Mouse (Mus musculus) CH12.LX (cell line): Measurements from ENCODE around the gene Scamp2. TPM values are rescaled to one million over a fixed set of nuclear protein-coding genes. Genes with fewer than 3 reads are reported as not detected.
A peak's percentile ranks its signal among the peaks of the same experiment; 100 is the strongest.

Experiments used
- DNase-seq: peaks from one replicate; pipeline ENCODE4 v3.0.0-alpha.2; 2013; ENCODE audit errors: extremely low read depth
- H3K27ac ChIP-seq: 2 replicates; pipeline ENCODE4 v1.5.1; 2012; ENCODE audit warnings: low read depth, mild to moderate bottlenecking, control low read depth, moderate library complexity; ENCODE audit not compliant: insufficient read depth
- H3K27me3 ChIP-seq: replicated peaks from 2 replicates; pipeline ENCODE3; 2012; ENCODE audit warnings: inconsistent platforms
- H3K36me3 ChIP-seq, 2 experiments: replicated peaks in 1 of 2; 2 replicates each; pipeline versions ENCODE3 to v1.6.1; 2012; ENCODE audit warnings: inconsistent platforms in 1 of 2, low read length in 1 of 2, mild to moderate bottlenecking in 1 of 2, mixed read lengths in 1 of 2, moderate library complexity in 1 of 2; ENCODE audit not compliant: control insufficient read depth in 1 of 2, insufficient read depth in 1 of 2
- H3K4me1 ChIP-seq, 2 experiments: 2 replicates each; pipeline ENCODE4 v1.6.1; 2012; ENCODE audit warnings: inconsistent platforms in 1 of 2, moderate library complexity in 1 of 2; ENCODE audit not compliant: insufficient read depth in 2 of 2, control insufficient read depth in 1 of 2
- H3K4me2 ChIP-seq: 2 replicates; pipeline ENCODE4 v1.6.1; 2012; ENCODE audit warnings: low read depth, mild to moderate bottlenecking, control low read depth; ENCODE audit not compliant: poor library complexity, insufficient read depth, severe bottlenecking
- H3K4me3 ChIP-seq, 3 experiments: fragments of 150-350 bp in 1 of 3; sonication (generic) in 1 of 3; replicated peaks in 1 of 3; 2 replicates each; pipeline versions ENCODE3 to v1.5.1; 2011 to 2012; ENCODE audit warnings: low read depth in 2 of 3, low read length in 2 of 3, mild to moderate bottlenecking in 2 of 3, moderate library complexity in 2 of 3, control low read depth in 1 of 3, improper control_type of control experiment in 1 of 3, inconsistent platforms in 1 of 3, mixed read lengths in 1 of 3; ENCODE audit not compliant: poor library complexity in 1 of 3
- H3K79me2 ChIP-seq: replicated peaks from 2 replicates; pipeline ENCODE4 v1.6.1; 2012; ENCODE audit warnings: mild to moderate bottlenecking, moderate library complexity; ENCODE audit not compliant: control insufficient read depth, poor library complexity, insufficient read depth, severe bottlenecking; ENCODE audit errors: extremely low read depth
- H3K9ac ChIP-seq: 2 replicates; pipeline ENCODE4 v1.6.1; 2012; ENCODE audit warnings: low read depth, mild to moderate bottlenecking, control low read depth, moderate library complexity; ENCODE audit not compliant: insufficient read depth
- H3K9me3 ChIP-seq: replicated peaks from 2 replicates; pipeline ENCODE3; 2012; ENCODE audit warnings: low read length, inconsistent platforms, mixed read lengths
- BHLHE40 ChIP-seq: IDR thresholded peaks from 2 replicates; pipeline ENCODE4 v1.6.1; 2011; ENCODE audit warnings: mild to moderate bottlenecking, low read depth, low read length, improper control_type of control experiment
- CHD1 ChIP-seq: IDR thresholded peaks from 2 replicates; pipeline ENCODE4 v1.6.1; 2012; ENCODE audit warnings: low read depth, low read length, improper control_type of control experiment, inconsistent platforms
- ELF1 ChIP-seq: IDR thresholded peaks from 2 replicates; pipeline ENCODE4 v1.6.1; 2014; ENCODE audit warnings: low read depth, mild to moderate bottlenecking, inconsistent platforms, low read length, improper control_type of control experiment
- EP300 ChIP-seq: IDR thresholded peaks from 2 replicates; pipeline ENCODE4 v1.6.1; 2011; ENCODE audit warnings: low read length, improper control_type of control experiment
- HCFC1 ChIP-seq: IDR thresholded peaks from 2 replicates; pipeline ENCODE4 v1.6.1; 2012; ENCODE audit warnings: low read depth, mild to moderate bottlenecking, inconsistent platforms, low read length, improper control_type of control experiment
- IRF4 ChIP-seq: IDR thresholded peaks from 2 replicates; pipeline ENCODE4 v1.6.1; 2014; ENCODE audit warnings: low read depth, mild to moderate bottlenecking, inconsistent platforms, low read length, improper control_type of control experiment
- JUND ChIP-seq: conservative IDR thresholded peaks from 2 replicates; pipeline ENCODE4 v1.6.1; 2011; ENCODE audit warnings: low read depth, low read length, improper control_type of control experiment
- KAT2A ChIP-seq: IDR thresholded peaks from 2 replicates; pipeline ENCODE4 v1.6.1; 2012; ENCODE audit warnings: low read length, improper control_type of control experiment, inconsistent platforms; ENCODE audit not compliant: insufficient replicate concordance
- MAFK ChIP-seq: IDR thresholded peaks from 2 replicates; pipeline ENCODE4 v1.6.1; 2011; ENCODE audit warnings: low read length, improper control_type of control experiment; ENCODE audit not compliant: insufficient replicate concordance
- MAX ChIP-seq: IDR thresholded peaks from 2 replicates; pipeline ENCODE4 v1.6.1; 2011; ENCODE audit warnings: low read length, improper control_type of control experiment
- MAZ ChIP-seq: IDR thresholded peaks from 2 replicates; pipeline ENCODE4 v1.6.1; 2012; ENCODE audit warnings: low read depth, mild to moderate bottlenecking, inconsistent platforms, low read length, improper control_type of control experiment, moderate library complexity
- MXI1 ChIP-seq: IDR thresholded peaks from 2 replicates; pipeline ENCODE4 v1.6.1; 2011; ENCODE audit warnings: mild to moderate bottlenecking, low read depth, low read length, improper control_type of control experiment
- MYC ChIP-seq: IDR thresholded peaks from 2 replicates; pipeline ENCODE4 v1.6.1; 2011; ENCODE audit warnings: low read depth, mild to moderate bottlenecking, improper control_type of control experiment, low read length
- NRF1 ChIP-seq: IDR thresholded peaks from 2 replicates; pipeline ENCODE4 v1.6.1; 2014; ENCODE audit warnings: low read depth, mild to moderate bottlenecking, inconsistent platforms, low read length, improper control_type of control experiment, moderate library complexity
- RAD21 ChIP-seq: IDR thresholded peaks from 2 replicates; pipeline ENCODE4 v1.6.1; 2011; ENCODE audit warnings: low read depth, mild to moderate bottlenecking, low read length, improper control_type of control experiment, moderate library complexity
- RCOR1 ChIP-seq: conservative IDR thresholded peaks from 2 replicates; pipeline ENCODE4 v1.6.1; 2012; ENCODE audit warnings: low read depth, mild to moderate bottlenecking, inconsistent platforms, low read length, improper control_type of control experiment
- SIN3A ChIP-seq: IDR thresholded peaks from 2 replicates; pipeline ENCODE4 v1.6.1; 2012; ENCODE audit warnings: low read length, improper control_type of control experiment, inconsistent platforms
- TBP ChIP-seq: conservative IDR thresholded peaks from 2 replicates; pipeline ENCODE4 v1.6.1; 2011; ENCODE audit warnings: low read depth, low read length, improper control_type of control experiment
- USF1 ChIP-seq: IDR thresholded peaks from 2 replicates; pipeline ENCODE4 v1.6.1; 2014; ENCODE audit warnings: low read depth, mild to moderate bottlenecking, inconsistent platforms, low read length, improper control_type of control experiment
- USF2 ChIP-seq: conservative IDR thresholded peaks from 2 replicates; pipeline ENCODE4 v1.6.1; 2011; ENCODE audit warnings: low read depth, low read length, improper control_type of control experiment
- ZKSCAN1 ChIP-seq: IDR thresholded peaks from 2 replicates; pipeline ENCODE4 v1.6.1; 2012; ENCODE audit warnings: low read depth, inconsistent platforms, low read length, improper control_type of control experiment, borderline replicate concordance
- dilution Hi-C: fragments of 300-500 bp; cut with MboI; formaldehyde crosslinking; loops from 2 replicates; pipeline ENCODE4 v1.14.3; 2020; ENCODE audit warnings: low sequenced_read_pairs; ENCODE audit not compliant: extremely low pct_unique_long_range_greater_than_20kb, extremely low pct_ligation_motif_present
- in situ Hi-C: fragments of 300-500 bp; cut with MboI; formaldehyde crosslinking; loops from 3 replicates; pipeline ENCODE4 v1.14.3; 2019; ENCODE audit warnings: low sequenced_read_pairs, low pct_ligation_motif_present, low pct_unique_long_range_greater_than_20kb, mixed read lengths
- polyA plus RNA-seq: library from polyadenylated mRNA; unstranded; fragments of >175 nt; gene quantifications from 2 replicates; pipeline ENCODE4 v1.2.1, GENCODE M21; 2012; ENCODE audit warnings: low read depth; ENCODE audit not compliant: insufficient read length
- total RNA-seq, 2 experiments: library from RNA; depleted of rRNA; stranded (reverse); fragments of 300-350 nt in 1 of 2; fragments of >200 nt in 1 of 2; gene quantifications; 2 replicates each; pipeline ENCODE4 v1.2.3; 2012 to 2014

Gene Scamp2
- total and polyA plus RNA-seq, 3 experiments, result 46.4 to 91.6 (median 52.2) TPM

DNA sequence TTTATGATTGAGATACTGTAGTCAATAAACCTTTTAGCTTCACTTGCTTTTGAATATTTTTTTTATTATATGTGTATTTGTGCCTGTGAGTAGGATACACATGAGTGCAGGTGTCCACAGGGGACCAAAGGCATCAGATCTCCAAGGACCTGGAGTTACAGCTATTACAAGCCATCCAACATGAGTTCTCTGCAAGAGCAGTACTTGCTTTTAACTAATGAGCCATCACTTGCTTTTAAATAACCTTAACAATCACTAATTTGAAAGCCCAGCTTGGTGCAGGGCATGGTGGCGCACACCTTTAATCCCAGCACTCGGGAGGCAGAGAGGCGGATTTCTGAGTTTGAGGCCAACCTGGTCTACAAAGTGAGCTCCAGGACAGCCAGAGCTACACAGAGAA lies 6.0 kb upstream of the Scamp2 start:
- in situ Hi-C loops, result no loop called here
- H3K4me2 ChIP-seq, result no peak overlapping the region
- dilution Hi-C loops, result no loop called here
- H3K9ac ChIP-seq, result no peak overlapping the region
- H3K27me3 ChIP-seq, result no peaks in the 10 kb centered on the region
- peaks cover 8 to 49% of the 10 kb centered on the region in 2 experiments for H3K4me1 ChIP-seq
- H3K36me3 ChIP-seq, result peaks cover 7 to 13% of the 10 kb centered on the region in 2 experiments
- TF ChIP-seq RCOR1 (no peak), NRF1 (no peak), BHLHE40 (no peak), MAZ (no peak), USF2 (no peak), MAFK (no peak), SIN3A (no peak), CHD1 (no peak), JUND (no peak), MAX (no peak), KAT2A (no peak), ELF1 (no peak), IRF4 (no peak), MYC (no peak)
- H3K4me3 ChIP-seq, result no peak overlapping the region
- no peaks in the 10 kb centered on the region for H3K9me3 ChIP-seq
- no peak for DNase-seq
- no peaks in the 10 kb centered on the region for H3K79me2 ChIP-seq
- H3K27ac ChIP-seq, result no peak overlapping the region

DNA sequence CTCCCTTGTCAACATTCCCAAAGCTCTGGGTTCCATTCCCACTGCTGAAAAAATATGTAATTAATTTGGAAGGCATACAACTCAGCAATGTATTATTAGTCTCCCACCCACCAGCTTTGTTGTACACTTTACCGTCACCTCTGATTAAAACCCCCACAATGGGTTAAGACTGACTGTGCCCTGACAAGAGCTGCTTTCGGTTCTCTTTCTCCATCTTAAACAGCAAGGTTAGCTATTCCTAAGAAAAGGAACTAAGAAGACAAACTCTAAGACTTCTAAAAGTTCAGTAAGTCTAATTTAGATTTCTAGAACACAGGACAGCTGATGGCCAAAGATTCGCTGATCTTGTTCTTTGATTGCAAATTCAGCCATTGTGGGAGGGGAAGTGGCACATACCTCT lies 3.5 kb upstream of the Scamp2 start:
- Histone ChIP-seq H3K9ac (0 out of 2 replicates have a peak overlapping the region, but pooled peaks have one; percentile 14), H3K4me3 (no peak overlapping the region), H3K27me3 (no peaks in the 10 kb centered on the region), H3K4me2 (peak overlapping the region; percentile 57; the same call in 1 of the 2 replicates), H3K27ac (no peak overlapping the region), H3K79me2 (peaks cover 11% of the 10 kb centered on the region), H3K4me1 (peaks cover 8 to 48% of the 10 kb centered on the region in 2 experiments), H3K9me3 (no peaks in the 10 kb centered on the region), H3K36me3 (no peaks in the 10 kb centered on the region)
- TF ChIP-seq ZKSCAN1 (no peak), RAD21 (no peak), TBP (0 out of 2 replicates have a peak, but pooled peaks have one; percentile 30), SIN3A (0 out of 2 replicates have a peak, but pooled peaks have one; percentile 12), IRF4 (peak; percentile 85), USF1 (no peak), MXI1 (0 out of 2 replicates have a peak, but pooled peaks have one; percentile 24), EP300 (peak; percentile 66), HCFC1 (no peak)
- in situ Hi-C loops (no loop called here), dilution Hi-C loops (no loop called here)
- DNase-seq, result no peak
